Mouse (Mus musculus): ENCODE data around the gene Lmf2.

- TF ChIP-seq EP300 (IDR thresholded peaks at IDR 0.05; ENCODE audit: low read depth) (no peak), CTCF (IDR thresholded peaks at IDR 0.05; ENCODE audit: low read depth) (no peak)
Observed at GRCm38 (mm10) chr15:89376957-89377356, 21.5 kb upstream of the Lmf2 start, which contains the start of gene Tymp.
